Mouse (Mus musculus): ENCODE measurements at regions not wholly inside any gene's neighbourhood (a gene's known extent, or its start where the extent isn't known, plus 50 kb on each side); places are given as distances from the start of the nearest gene placed in this dataset.

- DNase-seq = no peak
These were observed 155.3 kb downstream of the Fam169b start for GRCm38 (mm10) chr7:68428946-68429345.

- DNase-seq = peak; percentile 5
These were observed 142.3 kb downstream of the Fam169b start for GRCm38 (mm10) chr7:68415890-68416289.

GRCm38 (mm10) chr7:68412786-68413185 lies 139.1 kb downstream of the Fam169b start:
- no peak for DNase-seq

Measured in heart, adult 11 months (tissue).